Comparison of ENCODE assay signal across 12 mouse cellular contexts in the genomic region with DNA sequence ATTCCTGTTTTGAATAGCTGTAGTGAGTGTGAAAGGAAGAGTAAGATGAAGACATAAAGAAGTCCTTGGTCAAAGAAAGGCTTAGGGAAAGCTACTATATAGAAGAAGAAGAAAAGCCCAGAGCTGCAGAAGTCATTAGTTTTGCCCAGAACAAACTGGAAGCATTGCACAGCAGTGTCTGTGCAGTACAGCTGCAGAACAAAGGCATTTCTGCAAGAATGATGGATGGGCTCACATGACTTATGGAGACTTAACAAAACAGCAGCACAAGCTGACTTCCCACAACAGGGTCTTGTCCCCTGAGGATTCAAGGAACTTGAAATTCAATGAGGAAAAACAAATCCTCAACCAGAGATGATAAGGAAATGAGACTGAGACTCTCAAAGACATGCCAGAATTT.
DNase-seq lines count a peak whose midpoint lies in the region; ATAC-seq and TF ChIP-seq lines count a peak whose summit lies in the region.
"Had no signal": no experiment of that assay in that cellular context is flagged by ENCODE, and none has a peak within 500 bp of the region (broad histone marks: within the 10 kb centered on the region; RNA-seq: fewer than 3 reads in every experiment).

No protein-coding gene starts in this region.

- H3K36me3 ChIP-seq in embryonic facial prominence, embryonic 11.5 days (replicated peaks; ENCODE audit: control insufficient read depth, insufficient read depth, low read depth, low read length): no peaks in the 10 kb centered on the region
- H3K36me3 ChIP-seq in embryonic facial prominence, embryonic 10.5 days (replicated peaks): no peaks in the 10 kb centered on the region
- no peaks in the 10 kb centered on the region for H3K36me3 ChIP-seq in midbrain, embryonic 11.5 days (ENCODE audit: control insufficient read depth, insufficient read depth, low read length)
- H3K36me3 ChIP-seq in midbrain, embryonic 15.5 days (replicated peaks): no peaks in the 10 kb centered on the region
- no peaks in the 10 kb centered on the region for H3K36me3 ChIP-seq in liver, postnatal 0 days (replicated peaks; ENCODE audit: insufficient read depth, low read length)
- H3K36me3 ChIP-seq: embryonic facial prominence, embryonic 15.5 days; lung, embryonic 15.5 days had no signal

- no peak for TF ChIP-seq CTCF in liver, postnatal 0 days (IDR thresholded peaks at IDR 0.05; ENCODE audit: low read depth)

- H3K9me3 ChIP-seq in embryonic facial prominence, embryonic 11.5 days (replicated peaks; ENCODE audit: control insufficient read depth, low read length): no peaks in the 10 kb centered on the region
- no peaks in the 10 kb centered on the region for H3K9me3 ChIP-seq in embryonic facial prominence, embryonic 10.5 days
- no peaks in the 10 kb centered on the region for H3K9me3 ChIP-seq in midbrain, embryonic 11.5 days (ENCODE audit: control insufficient read depth, low read length)
- H3K9me3 ChIP-seq in midbrain, embryonic 15.5 days: no peaks in the 10 kb centered on the region
- H3K9me3 ChIP-seq in liver, postnatal 0 days (ENCODE audit: low read length): no peaks in the 10 kb centered on the region
- H3K9me3 ChIP-seq: embryonic facial prominence, embryonic 15.5 days; lung, embryonic 15.5 days had no signal

- no peak overlapping the region for H3K4me3 ChIP-seq in embryonic facial prominence, embryonic 11.5 days (ENCODE audit: low read depth, low read length)
- H3K4me3 ChIP-seq in embryonic facial prominence, embryonic 10.5 days: no peak overlapping the region
- H3K4me3 ChIP-seq in midbrain, embryonic 11.5 days (ENCODE audit: low read depth, low read length): no peak overlapping the region
- H3K4me3 ChIP-seq in midbrain, embryonic 15.5 days: no peak overlapping the region
- no peak overlapping the region for H3K4me3 ChIP-seq in liver, postnatal 0 days (ENCODE audit: low read depth, low read length)
- H3K4me3 ChIP-seq: embryonic facial prominence, embryonic 15.5 days; lung, embryonic 15.5 days had no signal

- ATAC-seq in embryonic facial prominence, embryonic 11.5 days (replicated peaks; ENCODE audit: insufficient number of reproducible peaks, low FRiP score, low TSS enrichment, low read depth): no peak
- peak; percentile 66; the same call in 1 of the 2 replicates for ATAC-seq in midbrain, embryonic 11.5 days (ENCODE audit: low FRiP score)
- no peak for ATAC-seq in midbrain, embryonic 15.5 days (replicated peaks)
- no peak for ATAC-seq in liver, postnatal 0 days
- ATAC-seq: forebrain, postnatal 0 days had no signal

- H3K4me1 ChIP-seq in embryonic facial prominence, embryonic 11.5 days (ENCODE audit: control insufficient read depth, insufficient read depth, low read length): no peaks in the 10 kb centered on the region
- no peaks in the 10 kb centered on the region for H3K4me1 ChIP-seq in embryonic facial prominence, embryonic 10.5 days
- H3K4me1 ChIP-seq in midbrain, embryonic 11.5 days (ENCODE audit: control insufficient read depth, insufficient read depth, low read length): no peaks in the 10 kb centered on the region
- no peaks in the 10 kb centered on the region for H3K4me1 ChIP-seq in midbrain, embryonic 15.5 days
- H3K4me1 ChIP-seq in liver, postnatal 0 days (ENCODE audit: insufficient read depth): no peaks in the 10 kb centered on the region
- H3K4me1 ChIP-seq: embryonic facial prominence, embryonic 15.5 days; lung, embryonic 15.5 days had no signal

- DNase-seq in embryonic facial prominence, embryonic 11.5 days (ENCODE audit: low spot score): peak; percentile 3
- DNase-seq in embryonic facial prominence, embryonic 10.5 days (ENCODE audit: low spot score): no peak
- no peak for DNase-seq in midbrain, embryonic 11.5 days (ENCODE audit: low spot score, missing footprints)
- peak; percentile 61 for DNase-seq in kidney, postnatal 10 days
- DNase-seq in yolk sac, embryonic 10.5 days (ENCODE audit: low spot score): peak; percentile 3
- no peak for DNase-seq in liver, postnatal 0 days
- DNase-seq in adipocyte (ENCODE audit: low spot score): no peak
- DNase-seq: cerebellum, adult 18-20 months; forebrain, postnatal 0 days had no signal

- no peak overlapping the region for H3K27ac ChIP-seq in embryonic facial prominence, embryonic 11.5 days (replicated peaks; ENCODE audit: low read depth, low read length)
- H3K27ac ChIP-seq in embryonic facial prominence, embryonic 10.5 days (replicated peaks): no peak overlapping the region
- H3K27ac ChIP-seq in midbrain, embryonic 11.5 days (ENCODE audit: low read depth, low read length): no peak overlapping the region
- no peak overlapping the region for H3K27ac ChIP-seq in midbrain, embryonic 15.5 days
- H3K27ac ChIP-seq in liver, postnatal 0 days (ENCODE audit: low read depth): no peak overlapping the region
- H3K27ac ChIP-seq: embryonic facial prominence, embryonic 15.5 days; lung, embryonic 15.5 days had no signal

- no peak overlapping the region for H3K4me2 ChIP-seq in embryonic facial prominence, embryonic 11.5 days (ENCODE audit: low read depth, low read length)
- no peak overlapping the region for H3K4me2 ChIP-seq in midbrain, embryonic 11.5 days
- no peak overlapping the region for H3K4me2 ChIP-seq in midbrain, embryonic 15.5 days
- H3K4me2 ChIP-seq in liver, postnatal 0 days (ENCODE audit: low read depth, low read length): no peak overlapping the region
- H3K4me2 ChIP-seq: embryonic facial prominence, embryonic 15.5 days; lung, embryonic 15.5 days had no signal

- H3K27me3 ChIP-seq in embryonic facial prominence, embryonic 11.5 days (ENCODE audit: control insufficient read depth, insufficient read depth, low read length): no peaks in the 10 kb centered on the region
- no peaks in the 10 kb centered on the region for H3K27me3 ChIP-seq in embryonic facial prominence, embryonic 10.5 days (replicated peaks; ENCODE audit: low read depth, poor library complexity, severe bottlenecking)
- H3K27me3 ChIP-seq in midbrain, embryonic 11.5 days (ENCODE audit: control insufficient read depth, insufficient read depth, low read length): no peaks in the 10 kb centered on the region
- no peaks in the 10 kb centered on the region for H3K27me3 ChIP-seq in midbrain, embryonic 15.5 days (replicated peaks)
- no peaks in the 10 kb centered on the region for H3K27me3 ChIP-seq in liver, postnatal 0 days (ENCODE audit: insufficient read depth, low read length)
- H3K27me3 ChIP-seq: embryonic facial prominence, embryonic 15.5 days; lung, embryonic 15.5 days had no signal

- no peak for TF ChIP-seq EP300 in liver, postnatal 0 days (IDR thresholded peaks at IDR 0.05; ENCODE audit: low read depth)

- H3K9ac ChIP-seq in embryonic facial prominence, embryonic 11.5 days (replicated peaks; ENCODE audit: low read length): no peak overlapping the region
- H3K9ac ChIP-seq in midbrain, embryonic 11.5 days (ENCODE audit: low read length): no peak overlapping the region
- H3K9ac ChIP-seq in midbrain, embryonic 15.5 days: no peak overlapping the region
- H3K9ac ChIP-seq in liver, postnatal 0 days (replicated peaks): no peak overlapping the region
- H3K9ac ChIP-seq: embryonic facial prominence, embryonic 15.5 days; forebrain, postnatal 0 days; lung, embryonic 15.5 days had no signal

Comparison
In these comparisons a context has a peak if more than half of its experiments do, and no peak if none do; other contexts are left out.
1. DNase-seq: peak in embryonic facial prominence, embryonic 11.5 days (single experiment), kidney, postnatal 10 days (single experiment) and yolk sac, embryonic 10.5 days (single experiment); none in embryonic facial prominence, embryonic 10.5 days (single experiment), midbrain, embryonic 11.5 days (single experiment), liver, postnatal 0 days (single experiment) and adipocyte (single experiment).